Comparison of ENCODE assay signal across 11 mouse cellular contexts in genomic region chr9:102836279-102836678, GRCm38 (mm10). TPM values are rescaled to one million over a fixed set of nuclear protein-coding genes. Genes with fewer than 3 reads are reported as not detected.
DNase-seq lines count a peak whose midpoint lies in the region; ATAC-seq and TF ChIP-seq lines count a peak whose summit lies in the region.
"Had no signal": no experiment of that assay in that cellular context is flagged by ENCODE, and none has a peak within 500 bp of the region (broad histone marks: within the 10 kb centered on the region; RNA-seq: fewer than 3 reads in every experiment).

No protein-coding gene starts in this region.

- peaks cover 42% of the 10 kb centered on the region for H3K79me2 ChIP-seq in liver, adult 2 months (ENCODE audit: control insufficient read depth, insufficient read depth, low read length)

- H3K27ac ChIP-seq in liver, adult 2 months (replicated peaks; ENCODE audit: insufficient read depth, low read depth, low read length): peak overlapping the region; percentile 67
- H3K27ac ChIP-seq in forebrain, embryonic 11.5 days (ENCODE audit: low read depth, low read length): no peak overlapping the region
- peak overlapping the region; percentile 97; the same call in 1 of the 2 replicates for H3K27ac ChIP-seq in limb, embryonic 10.5 days
- no peak overlapping the region for H3K27ac ChIP-seq in neural tube, embryonic 13.5 days (replicated peaks)

- H3K4me1 ChIP-seq in liver, adult 2 months (ENCODE audit: control insufficient read depth, insufficient read depth, low read length): peaks cover 23% of the 10 kb centered on the region
- peaks cover 15% of the 10 kb centered on the region for H3K4me1 ChIP-seq in forebrain, embryonic 11.5 days (replicated peaks; ENCODE audit: control insufficient read depth, insufficient read depth, low read length)
- peaks cover 77% of the 10 kb centered on the region for H3K4me1 ChIP-seq in limb, embryonic 10.5 days
- H3K4me1 ChIP-seq in neural tube, embryonic 13.5 days (replicated peaks): peaks cover 45% of the 10 kb centered on the region

- DNase-seq in liver, adult 2 months (ENCODE audit: extremely low read depth, low read depth, low spot score): peak; percentile 75
- DNase-seq in liver (no peak), MN1 (ENCODE audit: low spot score) (no peak)
- DNase-seq in forebrain, embryonic 11.5 days (ENCODE audit: low spot score): no peak
- no peak for DNase-seq in limb, embryonic 10.5 days (ENCODE audit: low spot score)
- DNase-seq in spleen, postnatal 14 days (ENCODE audit: low spot score in 2 of 2): no peak
- no peak for DNase-seq in ovary, adult 18-20 months (ENCODE audit: low spot score)
- DNase-seq: cerebellum, postnatal 14 days; layer of hippocampus, postnatal 36 days; right cerebral cortex, postnatal 4 days had no signal

- H3K4me3 ChIP-seq in liver, adult 2 months (ENCODE audit: insufficient read depth, low read depth, low read length): peak overlapping the region; percentile 89
- H3K4me3 ChIP-seq in forebrain, embryonic 11.5 days (ENCODE audit: low read depth, low read length): peak overlapping the region; percentile 91
- peak overlapping the region; percentile 99 for H3K4me3 ChIP-seq in limb, embryonic 10.5 days
- H3K4me3 ChIP-seq in neural tube, embryonic 13.5 days: peak overlapping the region; percentile 70

- peak overlapping the region; percentile 76 for H3K4me2 ChIP-seq in forebrain, embryonic 11.5 days (ENCODE audit: low read depth, low read length, severe bottlenecking)
- peak overlapping the region; percentile 67 for H3K4me2 ChIP-seq in neural tube, embryonic 13.5 days

- H3K36me3 ChIP-seq in liver, adult 2 months (ENCODE audit: control insufficient read depth, insufficient read depth, low read length): no peaks in the 10 kb centered on the region
- no peaks in the 10 kb centered on the region for H3K36me3 ChIP-seq in forebrain, embryonic 11.5 days (ENCODE audit: control insufficient read depth, insufficient read depth, low read length)
- no peaks in the 10 kb centered on the region for H3K36me3 ChIP-seq in limb, embryonic 10.5 days
- H3K36me3 ChIP-seq in neural tube, embryonic 13.5 days: no peaks in the 10 kb centered on the region

- no peak for TF ChIP-seq POLR2A in liver, adult 2 months (IDR thresholded peaks at IDR 0.05; ENCODE audit: extremely low read depth, insufficient read depth, low read length)

- WGBS in liver, adult 2 months: 8% methylated on average over 9 of the region's 9 CpGs
- 55% methylated on average over 9 of the region's 9 CpGs for WGBS in forebrain, embryonic 11.5 days
- 56% methylated on average over 9 of the region's 9 CpGs for whole genome bisulfite sequencing in limb, embryonic 10.5 days
- WGBS in neural tube, embryonic 13.5 days: 53% methylated on average over 9 of the region's 9 CpGs

- H3K9me3 ChIP-seq in forebrain, embryonic 11.5 days (ENCODE audit: control insufficient read depth, low read length): no peaks in the 10 kb centered on the region
- no peaks in the 10 kb centered on the region for H3K9me3 ChIP-seq in limb, embryonic 10.5 days (replicated peaks)
- no peaks in the 10 kb centered on the region for H3K9me3 ChIP-seq in neural tube, embryonic 13.5 days

- ATAC-seq in forebrain, embryonic 11.5 days (replicated peaks; ENCODE audit: low FRiP score): no peak
- ATAC-seq in neural tube, embryonic 13.5 days (ENCODE audit: low read depth): no peak

- H3K9ac ChIP-seq in liver, adult 2 months (ENCODE audit: low read depth, low read length): peak overlapping the region; percentile 55
- H3K9ac ChIP-seq in forebrain, embryonic 11.5 days (ENCODE audit: low read length): no peak overlapping the region
- H3K9ac ChIP-seq in neural tube, embryonic 13.5 days: peak overlapping the region; percentile 98

- TF ChIP-seq CTCF in liver, adult 2 months (IDR thresholded peaks at IDR 0.05; ENCODE audit: low read depth, low read length): no peak

- no peaks in the 10 kb centered on the region for H3K27me3 ChIP-seq in liver, adult 2 months (ENCODE audit: control insufficient read depth, insufficient read depth, low read length)
- no peaks in the 10 kb centered on the region for H3K27me3 ChIP-seq in forebrain, embryonic 11.5 days (ENCODE audit: control insufficient read depth, insufficient read depth, low read length)
- no peaks in the 10 kb centered on the region for H3K27me3 ChIP-seq in limb, embryonic 10.5 days (ENCODE audit: low read depth, poor library complexity, severe bottlenecking)
- H3K27me3 ChIP-seq in neural tube, embryonic 13.5 days: no peaks in the 10 kb centered on the region

RNA-seq across cellular contexts. Expression of gene Ryk, which starts 1.6 kb away (rescaled TPM):
- 26.6 and 27.9 TPM in 2 replicates for total RNA-seq in liver, adult 2 months (2014; rRNA removed)
- 16.6 and 17.2 TPM in 2 replicates for polyA plus RNA-seq in liver, adult 2 months (2012; rRNA removed)
- polyA plus RNA-seq in forebrain, embryonic 11.5 days (2014; fragmentation: Nextera tagmentation; extraction: Ambion mirVana): 26.3 and 32.8 TPM in 2 replicates
- polyA plus RNA-seq in limb, embryonic 10.5 days (2016; fragmentation: Nextera tagmentation; extraction: Ambion mirVana): 17.8 and 18.6 TPM in 2 replicates
- 11.8 and 11.9 TPM in 2 replicates for polyA plus RNA-seq in neural tube, embryonic 13.5 days (2015; fragmentation: Nextera tagmentation; extraction: Ambion mirVana)

Comparison
In these comparisons a context has a peak if more than half of its experiments do, and no peak if none do; other contexts are left out.
1. H3K27ac ChIP-seq: peak in liver, adult 2 months (single experiment) and limb, embryonic 10.5 days (single experiment); none in forebrain, embryonic 11.5 days (single experiment) and neural tube, embryonic 13.5 days (single experiment).
2. Peak in every context shown above with its lines, with median percentiles within 50 percentile points of each other: H3K4me3 ChIP-seq.